Mouse (Mus musculus): ENCODE measurements at regions not wholly inside any gene's neighbourhood (a gene's known extent, or its start where the extent isn't known, plus 50 kb on each side); places are given as distances from the start of the nearest gene placed in this dataset.

- no peak overlapping the region for H3K27ac ChIP-seq
- DNase-seq (ENCODE audit: low spot score in 2 of 2), result no peak
- no peak overlapping the region for H3K4me3 ChIP-seq
- no peak for TF ChIP-seq CTCF (conservative IDR thresholded peaks at IDR 0.05)
These were observed 66.0 kb upstream of the Arrdc4 start for GRCm38 (mm10) chr7:68814823-68815666.

- H3K27ac ChIP-seq, result no peak overlapping the region
- no peak for TF ChIP-seq CTCF (conservative IDR thresholded peaks at IDR 0.05)
- DNase-seq (ENCODE audit: low spot score in 2 of 2), result no peak
- H3K4me3 ChIP-seq, result no peak overlapping the region
These were observed 60.7 kb upstream of the Arrdc4 start for GRCm38 (mm10) chr7:68809782-68810181.

All from layer of hippocampus, adult 2 months (tissue).